Mouse (Mus musculus): ENCODE data around the gene Fus.

DNA sequence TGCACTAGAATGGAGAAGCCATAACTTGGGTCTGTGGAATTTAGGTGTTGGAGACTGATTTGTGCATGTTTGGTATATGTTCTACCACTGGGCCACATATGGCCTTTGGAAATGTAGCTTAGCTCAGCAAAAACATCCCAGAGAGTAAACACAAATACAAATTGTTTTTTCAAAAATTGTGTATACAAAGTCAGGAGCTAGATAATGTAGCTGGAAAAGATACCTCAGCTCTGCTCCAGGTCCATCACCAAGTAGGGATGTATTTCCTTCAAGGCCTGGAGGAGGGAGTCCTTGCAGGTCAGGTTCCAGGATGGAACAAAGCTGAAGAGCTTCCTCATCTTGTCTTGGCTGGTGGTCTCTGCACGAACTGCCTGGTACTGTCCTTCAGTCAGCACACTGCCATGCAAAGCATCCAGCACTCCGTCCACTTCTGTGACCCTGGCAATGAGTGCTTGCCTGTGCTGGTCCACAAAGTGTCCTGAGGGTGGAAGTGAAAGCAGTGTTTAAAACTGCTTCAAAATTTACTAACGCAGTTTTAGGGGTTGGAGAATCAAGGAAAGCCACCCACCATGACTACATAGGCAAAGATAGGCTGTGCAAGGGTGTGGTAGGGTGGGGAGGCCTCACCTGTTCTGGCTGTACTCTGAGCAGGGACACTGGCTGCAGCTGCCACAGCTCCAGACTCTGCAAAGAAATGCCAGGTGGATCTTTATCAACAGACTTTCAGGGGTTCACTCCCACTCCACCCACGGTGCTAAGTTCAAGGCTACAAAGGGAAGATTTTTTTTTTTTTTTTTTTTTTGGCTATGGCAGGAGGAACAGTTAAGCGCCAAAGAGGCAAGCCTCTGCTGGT lies 25.5 kb downstream of the Fus start:
- TF ChIP-seq GATA1 (IDR thresholded peaks at IDR 0.05; ENCODE audit: borderline replicate concordance, low read length) = no peak
- no peak for TF ChIP-seq FLI1 (IDR thresholded peaks at IDR 0.05; ENCODE audit: low read length)
